Mouse (Mus musculus): ENCODE data around the gene Tmem151a. TPM values are rescaled to one million over a fixed set of nuclear protein-coding genes. Genes with fewer than 3 reads are reported as not detected.
A peak's percentile ranks its signal among the peaks of the same experiment; 100 is the strongest.

Gene Tmem151a
- polyA plus RNA-seq, 1 experiment: 102 TPM

DNA sequence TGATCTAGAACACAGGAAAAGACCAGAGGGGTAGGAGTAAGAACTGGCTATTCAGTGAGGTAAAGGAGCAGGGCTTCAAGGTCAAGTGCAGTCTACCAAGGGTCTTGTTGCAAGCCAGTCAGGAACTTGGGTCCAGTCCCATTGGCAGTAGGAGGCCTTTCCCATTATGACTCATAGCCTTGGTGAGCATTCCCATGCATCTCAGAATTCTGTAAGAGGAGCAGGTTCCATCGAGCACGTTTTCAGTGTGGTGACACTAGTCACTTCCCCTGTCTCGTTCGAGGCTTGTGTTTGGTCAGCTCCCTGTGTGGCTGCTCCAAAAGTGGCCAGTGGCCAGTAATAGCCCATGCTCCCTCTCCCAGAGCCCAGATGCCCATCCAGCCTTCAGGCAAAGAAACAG lies 39.8 kb downstream of the Tmem151a start:
- TF ChIP-seq POLR2A (IDR thresholded peaks at IDR 0.05; ENCODE audit: borderline replicate concordance, insufficient read depth, low read length) (no peak), CTCF (IDR thresholded peaks at IDR 0.05; ENCODE audit: borderline replicate concordance, insufficient read depth, low read depth, low read length) (no peak)
- peak in 1 of 2 experiments; percentile 52 for DNase-seq
- Histone ChIP-seq H3K4me1 (ENCODE audit: control insufficient read depth, insufficient read depth, low read length) (peaks cover 14% of the 10 kb centered on the region), H3K27me3 (ENCODE audit: control insufficient read depth, insufficient read depth, low read length) (no peaks in the 10 kb centered on the region), H3K27ac (ENCODE audit: insufficient read depth, low read length) (no peak overlapping the region), H3K4me3 (replicated peaks; ENCODE audit: insufficient read depth, low read depth, low read length) (no peak overlapping the region)
- WGBS: 10% methylated on average over 4 of the region's 4 CpGs

GRCm38 (mm10) chr19:5041588-5041987 lies 43.7 kb downstream of the Tmem151a start:
- Histone ChIP-seq H3K27ac (ENCODE audit: insufficient read depth, low read length) (no peak overlapping the region), H3K4me3 (replicated peaks; ENCODE audit: insufficient read depth, low read depth, low read length) (peak overlapping the region; percentile 92), H3K4me1 (ENCODE audit: control insufficient read depth, insufficient read depth, low read length) (0 out of 2 replicates have a peak, but pooled peaks cover 2% of the 10 kb centered on the region), H3K27me3 (ENCODE audit: control insufficient read depth, insufficient read depth, low read length) (no peaks in the 10 kb centered on the region)
- DNase-seq: no peak
- WGBS: 3% methylated on average over 16 of the region's 16 CpGs
- no peak for TF ChIP-seq POLR2A (IDR thresholded peaks at IDR 0.05; ENCODE audit: borderline replicate concordance, insufficient read depth, low read length)
- TF ChIP-seq CTCF (IDR thresholded peaks at IDR 0.05; ENCODE audit: borderline replicate concordance, insufficient read depth, low read depth, low read length): no peak

- Histone ChIP-seq H3K27ac (ENCODE audit: insufficient read depth, low read length) (no peak within 1 kb of the TSS), H3K27me3 (ENCODE audit: control insufficient read depth, insufficient read depth, low read length) (no peaks in the 10 kb centered on the region), H3K4me3 (replicated peaks; ENCODE audit: insufficient read depth, low read depth, low read length) (peak within 1 kb of the TSS; percentile 92), H3K4me1 (ENCODE audit: control insufficient read depth, insufficient read depth, low read length) (0 out of 2 replicates have a peak, but pooled peaks cover 2% of the 10 kb centered on the region)
- WGBS: 5% methylated on average over 40 of the region's 40 CpGs
- DNase-seq: peak; percentile 89 to 90
- TF ChIP-seq POLR2A (IDR thresholded peaks at IDR 0.05; ENCODE audit: borderline replicate concordance, insufficient read depth, low read length) (peak; percentile 30; the same call in 1 of the 2 replicates), CTCF (IDR thresholded peaks at IDR 0.05; ENCODE audit: borderline replicate concordance, insufficient read depth, low read depth, low read length) (no peak)
These were observed 44.3 kb downstream of the Tmem151a start, which contains the start of gene Brms1 for GRCm38 (mm10) chr19:5040862-5041523. Gene Brms1, plus strand, starts transcription at chr19:5041354.

- Histone ChIP-seq H3K27ac (ENCODE audit: insufficient read depth, low read length) (peak overlapping the region; percentile 89), H3K4me3 (replicated peaks; ENCODE audit: insufficient read depth, low read depth, low read length) (peak overlapping the region; percentile 92), H3K27me3 (ENCODE audit: control insufficient read depth, insufficient read depth, low read length) (no peaks in the 10 kb centered on the region), H3K4me1 (ENCODE audit: control insufficient read depth, insufficient read depth, low read length) (0 out of 2 replicates have a peak, but pooled peaks cover 2% of the 10 kb centered on the region)
- TF ChIP-seq CTCF (IDR thresholded peaks at IDR 0.05; ENCODE audit: borderline replicate concordance, insufficient read depth, low read depth, low read length) (no peak), POLR2A (IDR thresholded peaks at IDR 0.05; ENCODE audit: borderline replicate concordance, insufficient read depth, low read length) (no peak)
- peak; percentile 38 to 59 for DNase-seq
- WGBS: 4% methylated on average over 41 of the region's 41 CpGs
These were observed 45.8 kb downstream of the Tmem151a start for GRCm38 (mm10) chr19:5039301-5040114.

DNA sequence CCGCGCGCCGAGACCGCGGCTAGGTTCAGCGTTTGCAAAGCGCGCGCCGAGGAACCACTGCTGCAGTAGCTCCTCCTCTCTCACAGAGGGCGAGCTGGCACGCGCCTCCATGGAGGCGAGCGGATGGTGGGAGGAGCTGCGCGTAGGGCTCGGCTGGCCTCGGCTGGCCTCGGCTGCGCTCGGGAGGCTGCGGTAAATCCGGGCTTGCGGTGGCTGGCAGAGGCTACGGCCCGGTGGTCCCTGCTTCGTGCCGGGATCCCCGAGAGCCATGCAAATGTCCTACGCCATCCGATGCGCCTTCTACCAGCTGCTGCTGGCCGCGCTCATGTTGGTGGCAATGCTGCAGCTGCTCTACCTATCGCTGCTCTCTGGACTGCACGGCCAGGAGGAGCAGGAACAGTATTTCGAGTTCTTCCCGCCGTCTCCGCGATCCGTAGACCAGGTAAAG lies 46.6 kb downstream of the Tmem151a start, which contains the start of the genes B4gat1 and AC124502.3:
Gene B4gat1 (plus strand): TSS at position 118 of the 448 bp plus-strand sequence.
Gene AC124502.3 (plus strand): TSS at position 183 of the 448 bp plus-strand sequence.
- WGBS: under 1% methylated on average over 44 of the region's 44 CpGs

GRCm38 (mm10) chr19:5037678-5038571 lies 47.4 kb downstream of the Tmem151a start:
- H3K4me3 ChIP-seq (replicated peaks; ENCODE audit: insufficient read depth, low read depth, low read length): peak overlapping the region; percentile 92
- no peak overlapping the region for H3K27ac ChIP-seq (ENCODE audit: insufficient read depth, low read length)
- 5% methylated on average over 32 of the region's 32 CpGs for WGBS
- peak; percentile 89 to 96 for DNase-seq
- TF ChIP-seq POLR2A (IDR thresholded peaks at IDR 0.05; ENCODE audit: borderline replicate concordance, insufficient read depth, low read length): no peak
- no peak for TF ChIP-seq CTCF (IDR thresholded peaks at IDR 0.05; ENCODE audit: borderline replicate concordance, insufficient read depth, low read depth, low read length)
- H3K27me3 ChIP-seq (ENCODE audit: control insufficient read depth, insufficient read depth, low read length): no peaks in the 10 kb centered on the region
- H3K4me1 ChIP-seq (ENCODE audit: control insufficient read depth, insufficient read depth, low read length): 0 out of 2 replicates have a peak, but pooled peaks cover 2% of the 10 kb centered on the region

More for the DNA sequence above, 46.6 kb downstream of the Tmem151a start, which contains the start of the genes B4gat1 and AC124502.3:
- peak within 1 kb of the TSS; percentile 92 for H3K4me3 ChIP-seq (replicated peaks; ENCODE audit: insufficient read depth, low read depth, low read length)
- 0 out of 2 replicates have a peak, but pooled peaks cover 2% of the 10 kb centered on the region for H3K4me1 ChIP-seq (ENCODE audit: control insufficient read depth, insufficient read depth, low read length)
- TF ChIP-seq POLR2A (IDR thresholded peaks at IDR 0.05; ENCODE audit: borderline replicate concordance, insufficient read depth, low read length) (peak; percentile 95), CTCF (IDR thresholded peaks at IDR 0.05; ENCODE audit: borderline replicate concordance, insufficient read depth, low read depth, low read length) (no peak)
- H3K27me3 ChIP-seq (ENCODE audit: control insufficient read depth, insufficient read depth, low read length): no peaks in the 10 kb centered on the region
- peak; percentile 94 to 95 for DNase-seq
- H3K27ac ChIP-seq (ENCODE audit: insufficient read depth, low read length): peak within 1 kb of the TSS; percentile 89

GRCm38 (mm10) chr19:5036577-5036976 lies 48.8 kb downstream of the Tmem151a start:
- Histone ChIP-seq H3K27me3 (ENCODE audit: control insufficient read depth, insufficient read depth, low read length) (no peaks in the 10 kb centered on the region), H3K4me3 (replicated peaks; ENCODE audit: insufficient read depth, low read depth, low read length) (no peak overlapping the region), H3K4me1 (ENCODE audit: control insufficient read depth, insufficient read depth, low read length) (no peaks in the 10 kb centered on the region), H3K27ac (ENCODE audit: insufficient read depth, low read length) (no peak overlapping the region)
- DNase-seq: no peak
- TF ChIP-seq POLR2A (IDR thresholded peaks at IDR 0.05; ENCODE audit: borderline replicate concordance, insufficient read depth, low read length) (no peak), CTCF (IDR thresholded peaks at IDR 0.05; ENCODE audit: borderline replicate concordance, insufficient read depth, low read depth, low read length) (no peak)
- WGBS: 77% methylated on average over 4 of the region's 4 CpGs
